Mouse (Mus musculus): Measurements from ENCODE around the gene Atcay. TPM values are rescaled to one million over a fixed set of nuclear protein-coding genes. Genes with fewer than 3 reads are reported as not detected.

Atcay gene
- total RNA-seq, 2 experiments from 2014 or later = 195 to 206 TPM

- no peak for DNase-seq
- intact Hi-C loops (cut with DNase I) = no loop called here
These were observed 28.6 kb downstream of the Atcay start, which contains the start of gene Nmrk2 for GRCm38 (mm10) chr10:81201807-81202758. Nmrk2 (minus strand) TSS chr10:81202051.

DNA sequence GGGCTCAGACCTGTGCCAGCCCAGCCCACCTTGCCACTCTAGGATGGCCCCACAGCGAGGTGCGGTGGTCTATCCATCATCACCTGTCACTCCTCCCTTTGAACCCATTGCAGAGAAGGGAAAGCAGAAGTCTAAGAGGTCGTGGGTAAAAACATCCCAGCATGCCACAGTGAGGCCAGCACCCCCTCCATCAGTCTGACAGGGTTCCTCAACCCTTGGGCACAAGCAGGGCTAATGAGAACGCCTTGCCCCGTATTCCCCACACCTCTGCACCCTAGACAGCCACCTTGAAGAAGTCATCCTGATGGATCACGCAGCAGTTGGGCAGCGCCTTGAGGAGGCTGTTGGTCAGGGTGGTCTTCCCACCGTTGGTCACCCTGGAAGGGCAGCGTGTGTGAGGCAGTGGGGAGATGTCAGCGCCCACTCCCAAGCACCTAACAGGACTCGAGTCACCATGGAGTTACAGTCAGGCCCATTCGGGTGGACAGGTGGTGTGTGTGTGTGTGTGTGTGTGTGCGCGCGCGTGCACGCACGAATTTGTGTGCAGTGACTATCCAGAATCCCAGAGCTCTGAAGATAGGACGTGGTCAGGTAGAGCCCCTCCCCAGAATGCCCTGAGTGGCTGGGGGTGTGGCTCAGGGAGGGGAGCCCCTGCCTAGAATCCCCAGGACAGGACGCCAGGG lies 29.9 kb downstream of the Atcay start:
- intact Hi-C loops (cut with DNase I) = no loop called here
- DNase-seq = no peak

- no peak for DNase-seq
- intact Hi-C loops (cut with DNase I) = no loop called here
These were observed 30.5 kb downstream of the Atcay start for GRCm38 (mm10) chr10:81200141-81200540.

DNA sequence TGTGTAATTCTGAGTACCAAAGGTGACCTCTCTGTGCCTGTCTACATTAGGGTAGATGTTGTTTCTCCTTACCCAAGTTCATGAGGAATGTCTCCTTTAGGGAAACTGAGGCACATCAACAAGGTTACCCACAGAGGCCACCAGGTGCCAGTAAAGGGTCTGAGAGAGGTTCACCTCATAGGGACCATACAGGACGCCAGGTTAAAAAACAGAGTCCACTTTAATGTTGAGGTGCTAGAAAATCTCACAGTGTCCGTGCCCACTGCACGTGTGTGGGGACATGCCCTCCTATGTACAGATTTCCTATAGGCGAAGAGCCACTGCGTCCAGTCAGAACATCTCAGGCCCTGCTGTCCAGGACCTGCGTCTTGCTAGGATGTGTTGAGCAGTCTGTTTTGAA lies 31.6 kb downstream of the Atcay start:
- intact Hi-C loops (cut with DNase I) = loop anchor here (10.0 kb wide), 2 partner anchors 146 to 266 kb away; partner anchors contain the start of gene Gipc3

GRCm38 (mm10) chr10:81198230-81198629 lies 32.4 kb downstream of the Atcay start:
- peak; percentile 57 for DNase-seq
- intact Hi-C loops (cut with DNase I) = loop anchor here (10.0 kb wide), 2 partner anchors 147 to 267 kb away; partner anchors contain the start of gene Gipc3

More for the DNA sequence above, 31.6 kb downstream of the Atcay start:
- no peak for DNase-seq

- intact Hi-C loops (cut with DNase I) = loop anchor here (10.0 kb wide), 2 partner anchors 147 to 267 kb away; partner anchors contain the start of gene Gipc3
- no peak for DNase-seq
These were observed 33.3 kb downstream of the Atcay start for GRCm38 (mm10) chr10:81197305-81197704.

DNA sequence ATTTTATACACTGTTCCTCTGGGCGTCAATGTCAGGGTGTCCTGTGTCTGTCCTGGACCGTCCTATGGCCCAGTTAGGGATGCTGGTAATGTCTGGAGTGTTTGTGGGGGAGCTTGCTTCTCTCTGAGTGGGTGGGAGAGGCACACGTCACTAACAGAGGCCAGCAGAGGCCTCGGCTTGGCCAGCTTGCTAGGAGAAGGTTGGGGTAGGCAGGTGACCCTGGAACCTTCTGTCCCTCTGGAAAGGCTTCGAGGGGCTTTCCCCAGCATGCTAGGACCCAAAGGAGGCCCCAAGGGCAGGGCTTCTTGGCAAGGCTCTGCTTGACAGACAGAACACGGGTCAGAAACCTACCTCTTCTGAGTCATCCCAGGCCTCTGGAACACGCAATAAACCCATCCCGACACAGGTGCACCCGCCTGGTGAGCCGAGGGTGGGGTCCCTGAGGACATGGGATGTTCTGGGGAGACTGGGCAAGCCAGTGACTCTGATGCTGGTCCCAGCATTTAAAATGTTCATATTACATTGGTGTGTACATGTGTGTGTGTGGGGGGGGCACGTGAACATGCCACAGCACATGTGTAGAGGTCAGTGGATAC lies 34.1 kb downstream of the Atcay start:
- intact Hi-C loops (cut with DNase I) = loop anchor here (10.0 kb wide), 2 partner anchors 148 to 268 kb away; partner anchors contain the start of gene Gipc3
- DNase-seq = no peak

DNA sequence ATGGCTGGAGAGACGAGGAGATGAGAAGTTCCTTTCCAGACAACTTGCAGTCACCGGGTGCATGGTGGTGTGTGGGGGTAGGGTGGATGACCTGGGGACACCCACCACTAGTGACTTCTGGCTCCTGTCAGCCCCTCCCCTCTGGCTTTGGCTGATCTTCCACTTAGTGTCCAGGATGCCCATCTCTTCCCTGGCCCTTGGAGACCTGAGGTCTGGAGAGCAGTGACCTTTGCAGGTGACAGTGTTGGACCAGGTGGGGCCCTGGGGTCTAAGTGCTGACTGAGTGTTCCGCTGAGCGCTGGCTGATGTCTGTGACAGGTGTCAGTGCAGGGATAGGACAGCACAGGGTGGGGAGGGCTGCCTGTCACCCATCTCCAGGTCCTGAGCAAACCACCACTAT lies 35.3 kb downstream of the Atcay start:
- intact Hi-C loops (cut with DNase I) = loop anchor here (10.0 kb wide), 2 partner anchors 150 to 270 kb away; partner anchors contain the start of gene Gipc3
- DNase-seq = no peak

DNA sequence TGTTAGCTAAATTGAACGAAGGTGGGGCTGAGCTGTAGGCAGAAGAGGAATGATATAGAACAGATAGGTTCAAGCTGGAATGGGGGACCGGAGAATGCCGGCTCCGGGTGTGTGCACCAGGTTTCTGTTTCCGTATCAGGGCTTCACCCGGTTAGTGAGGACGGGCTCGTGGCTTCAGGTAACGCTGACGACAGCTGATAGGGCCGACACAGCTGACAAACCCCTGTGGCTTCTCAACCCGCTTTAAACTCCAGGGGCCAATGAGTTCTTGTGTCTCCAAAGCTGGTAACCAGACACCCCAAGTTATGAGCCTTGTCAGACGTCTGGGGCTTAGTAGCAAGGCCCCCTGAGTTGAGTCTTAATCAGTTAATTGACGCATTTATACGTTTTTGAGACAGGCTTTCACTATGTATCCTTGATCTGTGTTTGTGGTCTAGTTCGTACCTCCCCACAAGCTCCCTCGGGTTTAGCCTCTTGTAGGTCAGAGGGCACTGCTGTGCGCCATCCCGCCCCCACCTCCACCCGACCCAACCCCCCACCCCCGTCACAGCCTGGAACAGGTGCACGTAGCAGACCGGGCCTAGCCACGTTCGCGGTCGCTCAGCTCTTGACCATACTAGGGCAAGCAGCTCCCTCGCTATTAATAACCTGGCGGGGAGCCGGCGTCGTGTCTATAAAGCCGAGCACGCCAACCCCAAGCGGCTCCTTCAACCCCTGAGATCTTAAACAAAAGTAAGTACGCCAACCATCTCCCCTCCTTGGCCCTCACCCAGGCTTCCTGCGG lies 36.5 kb downstream of the Atcay start:
- intact Hi-C loops (cut with DNase I) = loop anchor here (10.0 kb wide), 2 partner anchors 151 to 271 kb away; partner anchors contain the start of gene Gipc3
- DNase-seq = no peak

GRCm38 (mm10) chr10:81192968-81193501 lies 37.6 kb downstream of the Atcay start:
- intact Hi-C loops (cut with DNase I) = loop anchor here (10.0 kb wide), 2 partner anchors 152 to 272 kb away; partner anchors contain the start of gene Gipc3

DNA sequence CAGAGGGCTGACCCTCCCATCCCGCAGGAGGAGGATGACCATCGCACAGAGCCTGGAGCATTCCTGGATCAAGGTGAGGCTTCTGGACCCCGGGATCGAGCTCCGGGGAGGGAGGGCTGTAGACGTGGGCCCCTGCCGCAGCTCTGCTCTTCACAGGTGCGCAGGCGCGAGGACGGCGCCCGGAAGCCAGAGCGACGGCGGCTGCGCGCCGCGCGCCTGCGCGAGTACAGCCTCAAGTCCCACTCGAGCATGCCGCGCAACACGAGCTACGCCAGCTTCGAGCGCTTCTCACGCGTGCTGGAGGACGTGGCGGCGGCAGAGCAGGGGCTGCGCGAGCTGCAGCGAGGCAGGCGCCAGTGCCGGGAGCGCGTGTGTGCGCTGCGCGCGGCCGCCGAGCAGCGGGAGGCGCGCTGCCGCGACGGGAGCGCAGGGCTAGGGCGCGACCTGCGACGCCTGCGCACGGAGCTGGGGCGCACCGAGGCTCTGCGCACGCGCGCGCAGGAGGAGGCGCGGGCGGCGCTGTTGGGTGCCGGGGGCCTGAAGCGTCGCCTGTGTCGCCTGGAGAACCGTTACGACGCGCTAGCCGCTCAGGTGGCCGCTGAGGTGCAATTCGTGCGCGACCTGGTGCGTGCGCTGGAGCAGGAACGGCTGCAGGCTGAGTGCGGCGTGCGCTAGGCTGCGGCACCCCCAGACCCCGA lies 38.2 kb downstream of the Atcay start:
- DNase-seq = peak; percentile 81

More at GRCm38 (mm10) chr10:81192968-81193501, 37.6 kb downstream of the Atcay start:
- peak; percentile 43 for DNase-seq

DNA sequence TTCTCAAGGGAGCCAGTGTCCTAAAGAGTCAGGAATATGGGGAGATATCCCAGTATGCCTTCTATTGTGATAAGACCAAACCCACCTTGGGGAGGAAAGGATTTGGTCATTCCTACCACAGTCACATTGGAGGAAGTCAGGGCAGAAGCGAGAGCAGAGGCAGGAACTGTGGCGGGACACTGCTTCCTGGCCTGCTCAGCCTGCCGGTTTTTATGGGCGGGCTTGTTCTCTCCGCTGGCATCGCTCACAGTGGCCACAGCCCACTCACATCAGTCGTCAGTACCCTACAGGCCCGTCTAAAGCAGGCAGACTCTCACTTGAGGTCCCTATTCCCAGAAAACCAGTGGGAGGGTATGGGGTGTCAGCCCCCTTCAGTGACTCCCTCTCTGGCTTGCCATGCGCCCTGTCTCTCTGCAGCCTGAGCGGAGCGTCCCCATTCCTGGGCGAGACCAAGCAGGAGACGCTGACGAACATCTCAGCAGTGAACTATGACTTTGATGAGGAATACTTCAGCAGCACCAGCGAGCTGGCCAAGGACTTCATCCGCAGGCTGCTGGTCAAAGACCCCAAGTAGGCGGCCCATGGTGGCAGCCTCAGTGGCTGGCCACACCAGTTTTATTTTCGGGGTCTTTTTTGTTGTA lies 39.2 kb downstream of the Atcay start:
- intact Hi-C loops (cut with DNase I) = loop anchor here (10.0 kb wide), 2 partner anchors 153 to 273 kb away; partner anchors contain the start of gene Gipc3
- DNase-seq = no peak

More for the DNA sequence above, 38.2 kb downstream of the Atcay start:
- intact Hi-C loops (cut with DNase I) = loop anchor here (10.0 kb wide), 2 partner anchors 152 to 272 kb away; partner anchors contain the start of gene Gipc3

- DNase-seq = no peak
- intact Hi-C loops (cut with DNase I) = loop anchor here (10.0 kb wide), 2 partner anchors 154 to 274 kb away; partner anchors contain the start of gene Gipc3
These were observed 39.7 kb downstream of the Atcay start for GRCm38 (mm10) chr10:81190912-81191321.

- intact Hi-C loops (cut with DNase I) = loop anchor here (10.0 kb wide), 2 partner anchors 154 to 274 kb away; partner anchors contain the start of gene Gipc3
- DNase-seq = no peak
These were observed 40.3 kb downstream of the Atcay start for GRCm38 (mm10) chr10:81190236-81190911.

DNA sequence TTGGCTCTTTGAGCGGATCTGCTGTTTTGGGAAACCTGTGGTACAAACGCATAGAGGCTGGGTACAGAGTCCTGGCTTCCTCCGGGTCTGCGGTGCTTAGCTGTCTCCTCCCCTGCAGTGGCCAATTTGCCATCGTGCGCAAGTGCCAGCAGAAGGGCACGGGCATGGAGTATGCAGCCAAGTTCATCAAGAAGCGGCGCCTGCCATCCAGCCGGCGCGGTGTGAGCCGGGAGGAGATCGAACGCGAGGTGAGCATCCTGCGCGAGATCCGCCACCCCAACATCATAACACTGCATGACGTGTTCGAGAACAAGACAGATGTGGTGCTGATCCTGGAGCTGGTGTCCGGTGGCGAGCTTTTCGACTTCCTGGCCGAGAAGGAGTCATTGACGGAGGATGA lies 40.8 kb downstream of the Atcay start:
- intact Hi-C loops (cut with DNase I) = loop anchor here (10.0 kb wide), 2 partner anchors 155 to 275 kb away; partner anchors contain the start of gene Gipc3
- DNase-seq = no peak

DNA sequence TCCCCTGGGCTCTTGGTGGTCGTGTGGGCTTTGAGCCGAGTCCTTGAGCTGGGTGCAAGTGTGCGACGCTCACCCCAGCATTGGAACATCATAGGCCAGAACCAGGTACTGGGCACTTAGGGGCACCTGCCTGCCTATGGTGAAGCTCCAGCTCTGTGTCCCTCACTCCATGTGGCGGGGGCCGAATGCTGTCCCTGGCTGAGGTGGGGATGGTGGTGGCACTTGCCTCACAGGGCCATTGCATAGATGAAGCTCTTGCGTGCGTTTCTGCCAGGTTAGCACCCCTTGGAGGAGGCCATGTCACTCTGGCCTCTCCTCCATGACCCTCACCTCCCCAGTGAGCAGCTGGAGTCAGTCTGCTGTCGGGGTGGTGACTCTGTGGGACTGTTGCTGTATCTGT lies 43.5 kb downstream of the Atcay start:
- DNase-seq = no peak
- intact Hi-C loops (cut with DNase I) = no loop called here

- intact Hi-C loops (cut with DNase I) = no loop called here
- no peak for DNase-seq
These were observed 45.9 kb downstream of the Atcay start for GRCm38 (mm10) chr10:81184765-81185164.

All from left cerebral cortex, postnatal 4 days (tissue).